Mouse (Mus musculus) megakaryocyte, embryonic 14.5 days (primary cell): ENCODE data around the gene Gm20388. TPM values are rescaled to one million over a fixed set of nuclear protein-coding genes. Genes with fewer than 3 reads are reported as not detected.

Experiments
- H3K27me3 ChIP-seq: replicated peaks from 2 replicates; pipeline ENCODE3; 2012; ENCODE audit warnings: inconsistent platforms
- H3K36me3 ChIP-seq: replicated peaks from 2 replicates; pipeline ENCODE3; 2012; ENCODE audit warnings: low read length, inconsistent platforms, mixed read lengths
- H3K4me1 ChIP-seq: 2 replicates; pipeline ENCODE4 v1.6.1; 2012; ENCODE audit warnings: inconsistent platforms
- H3K4me3 ChIP-seq: replicated peaks from 2 replicates; pipeline ENCODE3; 2012; ENCODE audit warnings: moderate library complexity, mild to moderate bottlenecking, inconsistent platforms
- H3K9me3 ChIP-seq: 2 replicates; pipeline ENCODE4 v1.6.1; 2012; ENCODE audit warnings: inconsistent platforms
- FLI1 ChIP-seq: IDR thresholded peaks from 2 replicates; pipeline ENCODE4 v1.6.1; 2012; ENCODE audit warnings: low read length, inconsistent platforms, mixed read lengths
- GATA1 ChIP-seq: IDR thresholded peaks from 3 replicates; pipeline ENCODE4 v1.6.1; 2012; ENCODE audit warnings: mixed read lengths, low read length, inconsistent platforms, borderline replicate concordance
- polyA plus RNA-seq: library from polyadenylated mRNA; stranded (reverse); fragments of >175 nt; gene quantifications from 2 replicates; pipeline ENCODE4 v1.2.3, GENCODE M21; 2012; ENCODE audit warnings: low replicate concordance; ENCODE audit not compliant: insufficient read depth

Gene Gm20388
- polyA plus RNA-seq, 1 experiment = 111 TPM

- no peak overlapping the region for H3K4me3 ChIP-seq
- peaks cover 86% of the 10 kb centered on the region for H3K27me3 ChIP-seq
- H3K36me3 ChIP-seq = no peaks in the 10 kb centered on the region
- peaks cover 13% of the 10 kb centered on the region for H3K9me3 ChIP-seq
- H3K4me1 ChIP-seq = no peaks in the 10 kb centered on the region
- TF ChIP-seq GATA1 (no peak), FLI1 (no peak)
Observed at GRCm38 (mm10) chr8:120959470-120959891, 1048.8 kb downstream of the Gm20388 start.

- no peak overlapping the region for H3K4me3 ChIP-seq
- H3K4me1 ChIP-seq = no peaks in the 10 kb centered on the region
- TF ChIP-seq GATA1 = no peak
- no peak for TF ChIP-seq FLI1
- peaks cover 13% of the 10 kb centered on the region for H3K9me3 ChIP-seq
- peaks cover 86% of the 10 kb centered on the region for H3K27me3 ChIP-seq
- H3K36me3 ChIP-seq = no peaks in the 10 kb centered on the region
Observed at GRCm38 (mm10) chr8:120962606-120963380, 1052.2 kb downstream of the Gm20388 start.

GRCm38 (mm10) chr8:120966557-120966956 is 1055.9 kb downstream of the Gm20388 start:
- peaks cover 89% of the 10 kb centered on the region for H3K27me3 ChIP-seq

GRCm38 (mm10) chr8:120968308-120968707 is 1057.7 kb downstream of the Gm20388 start:
- Histone ChIP-seq H3K9me3 (peaks cover 17% of the 10 kb centered on the region), H3K4me3 (no peak overlapping the region), H3K4me1 (peaks cover 8% of the 10 kb centered on the region; the same call in 1 of the 2 replicates), H3K36me3 (no peaks in the 10 kb centered on the region), H3K27me3 (peaks cover 89% of the 10 kb centered on the region)
- TF ChIP-seq FLI1 (no peak), GATA1 (no peak)

More at GRCm38 (mm10) chr8:120966557-120966956, 1055.9 kb downstream of the Gm20388 start:
- TF ChIP-seq FLI1 (no peak), GATA1 (no peak)
- no peak overlapping the region for H3K4me3 ChIP-seq
- peaks cover 17% of the 10 kb centered on the region for H3K9me3 ChIP-seq
- no peaks in the 10 kb centered on the region for H3K4me1 ChIP-seq
- H3K36me3 ChIP-seq = no peaks in the 10 kb centered on the region

- H3K4me1 ChIP-seq = peaks cover 23% of the 10 kb centered on the region
- H3K36me3 ChIP-seq = no peaks in the 10 kb centered on the region
- 0 out of 2 replicates have a peak, but pooled peaks cover 5% of the 10 kb centered on the region for H3K9me3 ChIP-seq
- TF ChIP-seq FLI1 (no peak), GATA1 (no peak)
- peaks cover 91% of the 10 kb centered on the region for H3K27me3 ChIP-seq
- H3K4me3 ChIP-seq = no peak overlapping the region
Observed at GRCm38 (mm10) chr8:120970346-120970745, 1059.7 kb downstream of the Gm20388 start.

GRCm38 (mm10) chr8:120971691-120972469 is 1061.2 kb downstream of the Gm20388 start:
- no peak for TF ChIP-seq FLI1
- TF ChIP-seq GATA1 = no peak
- H3K4me1 ChIP-seq = peaks cover 23% of the 10 kb centered on the region
- H3K27me3 ChIP-seq = peaks cover 92% of the 10 kb centered on the region
- 0 out of 2 replicates have a peak, but pooled peaks cover 5% of the 10 kb centered on the region for H3K9me3 ChIP-seq
- H3K4me3 ChIP-seq = no peak overlapping the region
- no peaks in the 10 kb centered on the region for H3K36me3 ChIP-seq

- Histone ChIP-seq H3K27me3 (peaks cover 96% of the 10 kb centered on the region), H3K9me3 (0 out of 2 replicates have a peak, but pooled peaks cover 5% of the 10 kb centered on the region), H3K4me3 (no peak overlapping the region)
Observed at GRCm38 (mm10) chr8:120973046-120973445, 1062.4 kb downstream of the Gm20388 start.

GRCm38 (mm10) chr8:120977131-120977530 is 1066.5 kb downstream of the Gm20388 start:
- Histone ChIP-seq H3K36me3 (no peaks in the 10 kb centered on the region), H3K4me1 (peaks cover 23% of the 10 kb centered on the region), H3K27me3 (peaks cover 95% of the 10 kb centered on the region), H3K9me3 (no peaks in the 10 kb centered on the region), H3K4me3 (no peak overlapping the region)
- TF ChIP-seq FLI1 = no peak
- TF ChIP-seq GATA1 = no peak

More at GRCm38 (mm10) chr8:120973046-120973445, 1062.4 kb downstream of the Gm20388 start:
- H3K36me3 ChIP-seq = no peaks in the 10 kb centered on the region
- H3K4me1 ChIP-seq = peaks cover 27% of the 10 kb centered on the region
- TF ChIP-seq FLI1 (no peak), GATA1 (no peak)

- H3K36me3 ChIP-seq = no peaks in the 10 kb centered on the region
- H3K27me3 ChIP-seq = peaks cover 94% of the 10 kb centered on the region
- no peaks in the 10 kb centered on the region for H3K9me3 ChIP-seq
- TF ChIP-seq FLI1 (no peak), GATA1 (no peak)
- no peak overlapping the region for H3K4me3 ChIP-seq
- H3K4me1 ChIP-seq = peaks cover 11% of the 10 kb centered on the region
Observed at GRCm38 (mm10) chr8:120979210-120979609, 1068.6 kb downstream of the Gm20388 start.

- H3K9me3 ChIP-seq = no peaks in the 10 kb centered on the region
- no peak for TF ChIP-seq FLI1
- TF ChIP-seq GATA1 = no peak
- H3K4me3 ChIP-seq = no peak overlapping the region
- H3K36me3 ChIP-seq = no peaks in the 10 kb centered on the region
- H3K4me1 ChIP-seq = peaks cover 4% of the 10 kb centered on the region; the same call in 1 of the 2 replicates
- H3K27me3 ChIP-seq = peaks cover 89% of the 10 kb centered on the region
Observed at GRCm38 (mm10) chr8:120980948-120981347, 1070.3 kb downstream of the Gm20388 start.

- Histone ChIP-seq H3K4me3 (no peak overlapping the region), H3K27me3 (peaks cover 76% of the 10 kb centered on the region), H3K36me3 (no peaks in the 10 kb centered on the region), H3K9me3 (no peaks in the 10 kb centered on the region), H3K4me1 (no peaks in the 10 kb centered on the region)
- no peak for TF ChIP-seq FLI1
- TF ChIP-seq GATA1 = no peak
Observed at GRCm38 (mm10) chr8:120984888-120985287, 1074.2 kb downstream of the Gm20388 start.
